Mouse (Mus musculus): Measurements from ENCODE around the gene Nelfe. TPM values are rescaled to one million over a fixed set of nuclear protein-coding genes. Genes with fewer than 3 reads are reported as not detected.
A peak's percentile ranks its signal among the peaks of the same experiment; 100 is the strongest.
"Not testable (repeated sequence)": the region's sequence is repeated elsewhere in the genome, so short reads cannot be mapped to it uniquely, and the experiment has no call there.

Gene Nelfe
- polyA plus RNA-seq, 1 experiment from 2014 or later = 88.6 TPM

DNA sequence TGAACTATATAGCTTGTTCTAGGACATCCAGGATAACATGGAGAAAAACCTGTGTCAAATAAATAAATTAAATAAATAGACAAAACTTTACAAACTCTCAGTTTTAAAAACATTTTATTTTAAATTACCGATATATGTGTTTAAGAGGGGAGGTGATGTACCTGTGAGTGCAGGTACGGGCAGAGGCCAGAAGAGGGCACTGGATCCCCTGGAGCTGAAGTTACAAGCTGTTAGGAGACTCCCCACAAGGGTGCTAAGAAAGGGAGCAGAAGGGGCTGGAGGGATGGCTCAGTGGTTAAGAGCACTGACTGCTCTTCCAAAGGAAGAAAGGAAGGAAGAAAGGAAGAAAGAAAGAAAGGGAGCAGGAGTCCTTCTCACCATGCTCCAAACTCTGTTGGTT lies 41.2 kb downstream of the Nelfe start:
- no peak for DNase-seq (ENCODE audit: low spot score)

DNA sequence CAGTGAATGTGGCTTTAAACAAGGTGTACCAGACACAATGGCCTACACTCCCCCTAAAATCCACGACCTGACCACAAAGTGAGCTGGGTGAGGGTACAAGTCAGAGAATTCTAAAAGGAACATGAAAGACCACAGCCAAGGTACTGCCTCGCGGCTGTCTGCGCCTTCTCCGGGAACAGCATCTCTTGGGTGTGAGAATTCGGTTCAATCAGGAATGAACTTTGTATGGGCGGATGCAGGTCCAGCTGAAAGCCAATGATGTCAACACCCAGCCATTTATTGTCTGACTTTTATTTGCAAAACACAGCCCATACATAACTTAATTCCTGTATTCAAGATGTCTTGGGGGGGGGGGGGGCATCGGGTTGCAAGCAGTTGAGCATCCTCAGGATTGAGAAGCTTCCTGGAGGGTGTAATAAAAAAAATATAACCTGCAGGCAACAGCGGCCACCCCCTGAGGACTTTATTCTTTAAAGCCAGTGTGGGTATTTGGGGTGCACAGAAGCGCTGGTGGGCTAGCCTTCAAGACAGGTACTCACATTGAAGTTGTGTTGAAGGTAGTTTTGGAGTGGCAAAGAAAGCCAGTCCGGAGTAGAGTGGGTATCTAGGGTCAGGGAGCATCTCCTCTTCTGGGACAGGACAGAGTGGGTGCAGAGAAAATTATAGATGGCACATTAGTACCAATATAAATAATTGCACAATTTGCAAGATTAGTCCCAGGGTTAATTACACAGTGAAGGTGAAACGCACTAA lies 43.1 kb downstream of the Nelfe start:
- DNase-seq (ENCODE audit: low spot score) = no peak

DNA sequence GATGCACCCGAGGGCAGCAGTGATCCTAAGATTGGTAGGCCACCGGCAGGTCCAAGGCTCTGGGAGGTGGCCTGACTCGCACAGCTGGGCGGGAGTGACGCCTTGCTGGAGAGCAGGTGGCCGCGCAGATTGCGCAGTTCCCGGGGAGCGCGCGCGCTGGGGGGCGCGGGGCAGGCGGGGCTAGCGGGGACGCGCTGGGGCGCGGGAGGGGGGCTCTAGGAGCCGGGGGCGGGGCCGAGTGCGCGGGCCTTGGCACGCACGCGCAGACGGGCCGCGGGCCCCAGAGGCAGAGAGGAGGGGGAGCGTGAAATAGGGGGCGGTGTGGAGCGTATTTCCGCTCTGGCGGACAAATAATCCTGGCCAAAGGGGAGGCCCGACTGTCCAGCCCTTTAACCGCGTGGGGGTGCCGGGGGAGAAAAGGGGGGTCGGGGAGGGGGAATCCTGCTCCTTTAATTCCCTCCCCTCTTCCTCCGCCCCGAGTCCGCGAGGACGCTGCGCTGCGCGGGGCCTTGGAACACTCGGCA lies 43.9 kb downstream of the Nelfe start:
- DNase-seq (ENCODE audit: low spot score) = peak; percentile 95

DNA sequence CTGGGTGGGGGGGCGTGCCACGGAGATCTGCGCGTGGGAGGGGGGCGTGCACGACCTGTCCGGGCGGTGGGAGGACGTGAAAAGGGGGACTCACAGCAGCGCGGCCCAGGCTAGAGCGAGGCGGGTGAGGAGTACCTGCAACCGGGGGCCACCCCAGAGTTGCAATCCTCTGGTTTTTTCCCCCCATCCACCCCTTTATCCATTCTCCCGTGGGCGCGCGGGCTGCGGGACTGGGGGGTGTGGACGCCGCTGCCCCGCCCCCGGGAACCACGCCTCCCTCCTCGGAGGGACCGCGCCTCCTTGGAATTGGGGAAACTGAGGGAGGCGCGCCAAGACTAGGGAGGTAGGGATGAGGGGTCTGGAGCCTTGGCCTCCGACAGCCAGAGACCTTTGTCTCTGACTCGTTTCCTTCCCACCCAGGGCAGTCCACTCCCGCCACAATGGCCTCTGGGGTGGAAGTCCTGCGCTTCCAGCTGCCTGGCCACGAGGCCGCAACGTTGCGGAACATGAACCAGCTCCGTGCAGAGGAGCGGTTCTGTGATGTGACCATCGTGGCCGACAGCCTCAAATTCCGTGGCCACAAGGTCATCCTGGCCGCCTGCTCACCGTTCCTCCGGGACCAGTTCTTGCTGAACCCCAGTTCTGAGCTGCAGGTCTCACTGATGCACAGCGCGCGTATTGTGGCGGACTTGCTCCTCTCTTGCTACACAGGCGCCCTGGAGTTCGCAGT lies 44.8 kb downstream of the Nelfe start:
- no peak for DNase-seq (ENCODE audit: low spot score)

DNA sequence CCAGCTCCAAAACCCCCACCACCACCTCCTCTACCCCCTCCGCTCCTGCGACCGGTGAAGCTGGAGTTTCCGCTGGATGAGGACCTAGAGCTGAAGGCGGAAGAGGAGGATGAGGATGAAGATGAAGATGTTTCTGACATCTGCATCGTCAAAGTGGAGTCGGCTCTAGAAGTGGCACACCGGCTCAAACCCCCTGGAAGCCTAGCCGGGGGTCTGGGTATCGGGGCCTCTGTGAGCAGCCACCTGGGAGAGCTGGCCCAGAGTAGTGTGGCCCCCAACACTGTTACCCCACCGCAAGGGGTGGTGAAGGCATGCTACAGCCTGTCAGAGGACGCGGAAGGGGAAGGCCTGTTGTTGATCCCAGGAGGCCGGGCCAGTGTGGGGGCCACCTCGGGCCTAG lies 45.5 kb downstream of the Nelfe start:
- peak; percentile 6 for DNase-seq (ENCODE audit: low spot score)

DNA sequence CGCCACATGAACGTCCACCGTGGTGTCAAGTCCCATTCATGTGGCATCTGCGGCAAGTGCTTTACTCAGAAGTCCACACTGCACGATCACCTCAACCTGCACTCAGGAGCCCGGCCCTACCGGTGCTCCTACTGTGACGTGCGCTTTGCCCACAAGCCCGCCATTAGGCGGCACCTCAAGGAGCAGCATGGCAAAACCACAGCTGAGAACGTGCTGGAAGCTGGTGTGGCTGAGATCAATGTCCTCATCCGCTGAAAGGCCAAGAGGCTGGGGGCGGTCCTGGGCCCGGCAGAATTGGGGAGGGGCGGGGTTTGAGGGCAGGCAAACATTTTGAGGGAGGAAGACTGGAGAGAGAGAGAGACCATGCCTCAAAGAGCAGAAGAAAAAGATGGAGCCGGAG lies 46.2 kb downstream of the Nelfe start:
- peak; percentile 52 for DNase-seq (ENCODE audit: low spot score)

DNA sequence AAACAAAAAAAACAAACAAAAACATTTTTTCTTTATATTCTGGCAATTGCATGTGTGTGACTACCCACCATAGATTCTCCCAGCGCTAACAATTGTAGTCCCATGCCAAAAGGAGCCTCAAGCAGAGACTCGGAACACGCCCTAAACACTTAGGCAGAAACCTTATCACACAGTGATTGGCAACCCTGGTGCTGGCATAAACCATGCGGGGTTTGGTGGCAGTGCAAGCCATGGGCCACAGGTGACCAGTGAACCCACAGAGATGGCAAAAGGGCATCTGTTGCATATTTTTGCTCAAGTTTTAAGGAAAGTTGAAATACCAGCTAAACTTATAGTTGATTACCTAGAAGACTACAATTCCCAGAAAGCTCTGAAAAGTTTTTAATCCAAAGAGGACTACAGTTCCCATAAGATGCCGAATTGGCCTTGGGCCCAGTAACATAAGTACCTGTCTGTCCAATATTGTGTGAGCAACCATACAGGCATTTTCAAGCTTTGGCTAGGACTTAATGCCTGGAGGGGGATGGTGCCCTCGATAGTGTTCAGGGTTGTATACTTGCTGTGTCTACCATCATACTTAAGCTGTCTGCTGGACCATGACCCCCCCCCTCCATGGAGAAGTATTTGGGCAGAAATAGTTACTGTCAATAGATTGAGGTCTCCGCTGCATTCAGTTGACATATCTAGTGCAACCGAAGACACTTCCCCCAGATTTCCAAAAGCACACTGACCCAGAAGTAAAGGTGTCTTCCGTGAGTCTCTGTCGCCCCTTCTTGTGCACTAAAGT lies 47.4 kb downstream of the Nelfe start:
- DNase-seq (ENCODE audit: low spot score) = peak; percentile 4

DNA sequence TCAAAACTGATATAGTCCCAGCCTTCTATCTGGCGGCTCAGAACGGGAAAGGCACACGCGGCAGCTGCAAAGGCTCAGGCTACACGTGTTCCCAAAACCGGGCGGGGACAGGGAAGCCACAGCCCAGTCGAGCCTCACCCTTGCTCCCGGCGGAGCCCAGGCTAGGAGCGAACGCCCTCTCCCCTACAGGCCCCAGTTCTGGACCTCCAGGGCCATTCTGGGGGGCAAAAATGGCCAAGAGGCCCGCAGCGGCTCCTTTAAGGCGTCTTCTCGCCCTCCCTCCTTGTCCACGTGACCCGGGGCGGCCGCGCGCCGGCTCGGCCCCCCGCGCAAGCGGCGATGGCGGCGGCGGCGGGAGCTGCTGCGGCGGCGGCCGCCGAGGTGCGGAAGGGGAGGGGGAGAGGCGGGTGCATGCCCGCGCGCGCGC lies 48.0 kb downstream of the Nelfe start, which contains the start of the genes C2 and Ehmt2:
TSS of gene C2 (minus strand) at position 106 of the 427 bp plus-strand sequence.
TSS of gene Ehmt2 (plus strand) at position 310 of the 427 bp plus-strand sequence.
- peak; percentile 78 for DNase-seq (ENCODE audit: low spot score)

DNA sequence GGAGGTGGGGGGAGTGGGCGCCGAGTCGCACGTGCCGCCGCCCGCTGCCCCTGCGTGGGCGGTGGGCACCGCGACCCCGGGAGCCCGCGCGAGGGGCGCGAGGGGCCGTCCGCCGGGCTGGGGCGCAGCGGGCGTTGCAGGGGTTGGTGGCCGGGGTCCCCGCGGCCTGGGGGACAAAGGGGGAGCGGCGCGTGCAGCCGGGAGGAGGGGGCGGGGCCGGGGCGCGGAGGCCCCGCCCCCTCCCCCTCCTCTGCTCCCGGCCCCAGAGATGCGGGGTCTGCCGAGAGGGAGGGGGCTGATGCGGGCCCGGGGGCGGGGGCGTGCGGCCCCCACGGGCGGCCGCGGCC lies 48.5 kb downstream of the Nelfe start:
- no peak for DNase-seq (ENCODE audit: low spot score)

DNA sequence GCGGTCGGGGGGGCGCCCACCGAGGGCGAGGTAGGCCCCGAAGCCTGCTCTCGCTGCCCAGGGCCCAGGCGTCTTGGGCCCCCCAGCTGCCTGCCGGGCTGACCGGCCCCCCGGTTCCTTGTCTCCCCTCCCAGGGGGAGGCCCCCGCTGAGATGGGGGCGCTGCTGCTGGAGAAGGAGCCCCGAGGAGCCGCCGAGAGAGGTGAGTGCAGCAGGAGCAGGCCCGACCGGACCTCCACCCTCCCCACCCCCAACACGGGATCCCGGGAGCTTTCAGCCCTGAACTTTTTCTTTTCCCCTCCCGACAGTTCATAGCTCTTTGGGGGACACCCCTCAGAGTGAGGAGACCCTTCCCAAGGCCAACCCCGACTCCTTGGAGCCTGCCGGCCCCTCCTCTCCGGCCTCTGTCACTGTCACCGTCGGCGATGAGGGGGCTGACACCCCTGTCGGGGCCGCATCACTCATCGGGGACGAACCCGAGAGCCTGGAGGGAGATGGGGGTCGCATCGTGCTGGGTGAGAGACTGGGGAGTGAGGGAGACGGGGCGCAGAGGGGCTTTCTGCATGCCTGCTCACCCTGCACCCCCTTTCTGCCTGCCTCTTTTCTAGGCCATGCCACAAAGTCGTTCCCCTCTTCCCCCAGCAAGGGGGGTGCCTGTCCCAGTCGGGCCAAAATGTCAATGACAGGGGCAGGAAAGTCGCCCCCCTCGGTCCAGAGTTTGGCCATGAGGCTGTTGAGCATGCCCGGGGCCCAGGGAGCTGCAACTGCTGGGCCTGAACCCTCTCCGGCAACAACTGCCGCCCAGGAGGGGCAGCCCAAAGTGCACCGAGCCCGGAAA lies 49.1 kb downstream of the Nelfe start:
- DNase-seq (ENCODE audit: low spot score) = peak; percentile 47

DNA sequence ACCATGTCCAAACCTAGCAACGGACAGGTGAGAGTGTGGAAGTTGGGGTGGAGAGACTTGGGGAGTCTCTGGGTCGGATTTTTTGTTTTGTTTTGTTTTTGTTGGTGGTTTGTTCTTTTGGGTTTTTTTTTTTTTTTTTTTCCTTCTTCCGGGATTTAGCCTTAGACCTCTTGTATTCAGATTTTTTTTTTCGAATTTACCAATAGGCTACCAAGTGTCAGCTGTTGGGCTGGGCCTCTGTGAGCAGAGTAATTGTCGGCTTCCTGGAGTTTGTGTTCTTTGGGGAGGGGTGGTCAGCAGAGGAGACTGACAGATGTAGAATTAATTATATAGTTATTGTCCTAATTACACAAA lies 49.7 kb downstream of the Nelfe start:
- DNase-seq (ENCODE audit: low spot score) = no peak

DNA sequence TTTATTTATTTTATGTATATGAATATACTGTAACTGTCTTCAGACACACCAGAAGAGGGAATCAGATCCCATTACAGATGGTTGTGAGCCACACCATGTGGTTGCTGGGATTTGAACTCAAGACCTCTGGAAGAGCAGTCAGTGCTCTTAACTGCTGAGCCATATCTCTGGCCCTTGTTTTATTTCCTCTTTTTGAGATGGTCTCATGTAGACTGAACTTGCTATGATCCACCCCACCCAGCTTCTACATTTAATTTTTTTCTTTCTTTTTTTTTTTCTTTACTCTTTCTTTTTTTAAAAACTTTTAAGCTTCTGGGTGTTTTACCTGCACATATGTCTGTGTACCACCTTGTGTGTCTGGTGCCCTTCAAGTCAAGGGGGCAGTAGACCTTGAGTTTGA lies 50.6 kb downstream of the Nelfe start:
- not testable (repeated sequence) for DNase-seq (ENCODE audit: low spot score)

DNA sequence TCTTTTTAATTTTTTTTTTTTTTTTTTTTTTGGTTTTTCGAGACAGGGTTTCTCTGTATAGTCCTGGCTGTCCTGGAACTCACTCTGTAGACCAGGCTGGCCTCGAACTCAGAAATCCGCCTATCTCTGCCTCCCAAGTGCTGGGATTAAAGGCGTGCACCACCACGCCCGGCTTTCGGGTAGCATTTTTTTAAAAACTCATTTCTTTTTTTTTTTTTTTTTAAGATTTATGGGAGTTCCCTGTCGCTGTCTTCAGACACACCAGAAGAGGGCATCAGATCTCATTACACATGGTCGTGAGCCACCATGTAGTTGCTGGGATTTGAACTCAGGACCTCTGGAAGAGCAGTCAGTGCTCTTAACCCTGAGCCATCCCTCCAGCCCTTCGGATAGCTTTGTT lies 51.8 kb downstream of the Nelfe start:
- DNase-seq (ENCODE audit: low spot score) = not testable (repeated sequence)

DNA sequence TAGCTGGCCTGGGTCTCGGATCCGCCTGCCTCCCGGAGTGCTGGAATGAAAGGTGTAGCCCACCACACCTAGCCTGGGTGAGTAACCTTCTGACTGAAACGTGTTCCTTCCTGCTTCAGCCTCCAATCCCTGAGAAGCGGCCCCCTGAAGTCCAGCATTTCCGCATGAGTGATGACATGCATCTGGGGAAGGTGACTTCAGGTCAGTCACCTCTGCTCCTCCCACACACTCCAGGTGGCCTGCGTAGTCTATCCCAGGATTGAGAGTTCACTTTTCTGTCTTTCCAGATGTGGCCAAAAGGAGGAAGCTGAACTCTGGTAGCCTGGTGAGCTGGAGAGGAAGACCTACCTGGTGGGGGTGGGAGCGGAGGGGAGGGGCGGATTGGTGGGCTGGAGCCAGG lies 52.7 kb downstream of the Nelfe start:
- no peak for DNase-seq (ENCODE audit: low spot score)

Small RNAs within 50 kb of the gene (microRNA-seq; reads per million reads assigned to microRNA genes)
- gene Mir6970 (ENCODE audit: borderline number of aligned reads) (not detected), gene Mir6971 (ENCODE audit: borderline number of aligned reads) (4.2 reads per million, percentile 3 among the genes with 10 or more reads in this experiment), gene Mir6972 (ENCODE audit: borderline number of aligned reads) (not detected)

Other genes starting within 250 kb of the Nelfe start
- gene Rnf5, start 246.7 kb upstream of the Nelfe start, polyA plus RNA-seq (2015; fragmentation: Nextera tagmentation; extraction: Ambion mirVana) = 135 and 144 TPM in 2 replicates
- 37.5 and 44.9 TPM in 2 replicates for gene Agpat1, start 246.1 kb upstream of the Nelfe start, polyA plus RNA-seq (2015; fragmentation: Nextera tagmentation; extraction: Ambion mirVana)
- gene Egfl8, start 234.4 kb upstream of the Nelfe start, polyA plus RNA-seq (2015; fragmentation: Nextera tagmentation; extraction: Ambion mirVana) = 3.1 and 3.3 TPM in 2 replicates
- 38.4 and 45.5 TPM in 2 replicates for gene Ppt2, start 221.9 kb upstream of the Nelfe start, polyA plus RNA-seq (2015; fragmentation: Nextera tagmentation; extraction: Ambion mirVana)
- gene Prrt1, start 220.9 kb upstream of the Nelfe start, polyA plus RNA-seq (2015; fragmentation: Nextera tagmentation; extraction: Ambion mirVana) = 37.4 and 39.4 TPM in 2 replicates
- gene Fkbpl, start 205.6 kb upstream of the Nelfe start, polyA plus RNA-seq (2015; fragmentation: Nextera tagmentation; extraction: Ambion mirVana) = 12.5 TPM in 2 replicates
- 56.6 and 60.8 TPM in 2 replicates for gene Atf6b, start 203.2 kb upstream of the Nelfe start, polyA plus RNA-seq (2015; fragmentation: Nextera tagmentation; extraction: Ambion mirVana)
- 0.54 and 0.59 TPM in 2 replicates for gene Tnxb, start 179.9 kb upstream of the Nelfe start, polyA plus RNA-seq (2015; fragmentation: Nextera tagmentation; extraction: Ambion mirVana)
- gene C4b, start 106.5 kb upstream of the Nelfe start, polyA plus RNA-seq (2015; fragmentation: Nextera tagmentation; extraction: Ambion mirVana) = 0.32 and 0.49 TPM in 2 replicates
- gene Cyp21a1, start 45.8 kb upstream of the Nelfe start, polyA plus RNA-seq (2015; fragmentation: Nextera tagmentation; extraction: Ambion mirVana) = not detected in 2 replicates
- 39.3 and 48.6 TPM in 2 replicates for gene Stk19, start 13.4 kb upstream of the Nelfe start, polyA plus RNA-seq (2015; fragmentation: Nextera tagmentation; extraction: Ambion mirVana)
- gene Dxo, start 13.4 kb upstream of the Nelfe start, polyA plus RNA-seq (2015; fragmentation: Nextera tagmentation; extraction: Ambion mirVana) = 48.8 and 53.3 TPM in 2 replicates
- gene Skiv2l, start 181 bp upstream of the Nelfe start, polyA plus RNA-seq (2015; fragmentation: Nextera tagmentation; extraction: Ambion mirVana) = 49.7 and 50.1 TPM in 2 replicates
- 5.2 and 6.2 TPM in 2 replicates for gene Cfb, start 12.1 kb downstream of the Nelfe start, polyA plus RNA-seq (2015; fragmentation: Nextera tagmentation; extraction: Ambion mirVana)
- gene Zbtb12, start 29.1 kb downstream of the Nelfe start, polyA plus RNA-seq (2015; fragmentation: Nextera tagmentation; extraction: Ambion mirVana) = 1.6 and 1.7 TPM in 2 replicates
- not detected in 2 replicates for gene Gm20547, start 31.7 kb downstream of the Nelfe start, polyA plus RNA-seq (2015; fragmentation: Nextera tagmentation; extraction: Ambion mirVana)
- gene C2, start 47.9 kb downstream of the Nelfe start, polyA plus RNA-seq (2015; fragmentation: Nextera tagmentation; extraction: Ambion mirVana) = 7.6 TPM in 2 replicates
- gene Ehmt2, start 48.1 kb downstream of the Nelfe start, polyA plus RNA-seq (2015; fragmentation: Nextera tagmentation; extraction: Ambion mirVana) = 38.6 and 47.9 TPM in 2 replicates
- gene Slc44a4, start 64.1 kb downstream of the Nelfe start, polyA plus RNA-seq (2015; fragmentation: Nextera tagmentation; extraction: Ambion mirVana) = 0.57 and 0.81 TPM in 2 replicates
- 25.7 and 28.2 TPM in 2 replicates for gene Neu1, start 80.9 kb downstream of the Nelfe start, polyA plus RNA-seq (2015; fragmentation: Nextera tagmentation; extraction: Ambion mirVana)
- 0.72 and 0.83 TPM in 2 replicates for gene Hspa1b, start 108.8 kb downstream of the Nelfe start, polyA plus RNA-seq (2015; fragmentation: Nextera tagmentation; extraction: Ambion mirVana)
- gene Gm20481, start 119.5 kb downstream of the Nelfe start, polyA plus RNA-seq (2015; fragmentation: Nextera tagmentation; extraction: Ambion mirVana) = not detected in 2 replicates
- 6.8 and 7.6 TPM in 2 replicates for gene Hspa1a, start 121.8 kb downstream of the Nelfe start, polyA plus RNA-seq (2015; fragmentation: Nextera tagmentation; extraction: Ambion mirVana)
- gene Hspa1l, start 122.3 kb downstream of the Nelfe start, polyA plus RNA-seq (2015; fragmentation: Nextera tagmentation; extraction: Ambion mirVana) = 0.09 and 0.27 TPM in 2 replicates
- gene Lsm2, start 131.5 kb downstream of the Nelfe start, polyA plus RNA-seq (2015; fragmentation: Nextera tagmentation; extraction: Ambion mirVana) = 179 and 197 TPM in 2 replicates
- 125 and 138 TPM in 2 replicates for gene Vars, start 150.6 kb downstream of the Nelfe start, polyA plus RNA-seq (2015; fragmentation: Nextera tagmentation; extraction: Ambion mirVana)
- 0.26 and 0.36 TPM in 2 replicates for gene Vwa7, start 166.2 kb downstream of the Nelfe start, polyA plus RNA-seq (2015; fragmentation: Nextera tagmentation; extraction: Ambion mirVana)
- gene Sapcd1, start 177.6 kb downstream of the Nelfe start, polyA plus RNA-seq (2015; fragmentation: Nextera tagmentation; extraction: Ambion mirVana) = 18.2 and 22.5 TPM in 2 replicates
- gene Msh5, start 196.4 kb downstream of the Nelfe start, polyA plus RNA-seq (2015; fragmentation: Nextera tagmentation; extraction: Ambion mirVana) = 8.9 and 13.5 TPM in 2 replicates
- gene Clic1, start 199.6 kb downstream of the Nelfe start, polyA plus RNA-seq (2015; fragmentation: Nextera tagmentation; extraction: Ambion mirVana) = 501 and 524 TPM in 2 replicates
- gene Ddah2, start 208.6 kb downstream of the Nelfe start, polyA plus RNA-seq (2015; fragmentation: Nextera tagmentation; extraction: Ambion mirVana) = 51.6 and 57.5 TPM in 2 replicates
- 0.27 and 0.57 TPM in 2 replicates for gene Ly6g6c, start 215.0 kb downstream of the Nelfe start, polyA plus RNA-seq (2015; fragmentation: Nextera tagmentation; extraction: Ambion mirVana)
- 0.06 and 0.08 TPM in 2 replicates for gene Mpig6b, start 215.8 kb downstream of the Nelfe start, polyA plus RNA-seq (2015; fragmentation: Nextera tagmentation; extraction: Ambion mirVana)
- gene Ly6g6e, start 226.5 kb downstream of the Nelfe start, polyA plus RNA-seq (2015; fragmentation: Nextera tagmentation; extraction: Ambion mirVana) = 0.89 and 1.0 TPM in 2 replicates
- 0.55 and 0.60 TPM in 2 replicates for gene Ly6g6d, start 227.7 kb downstream of the Nelfe start, polyA plus RNA-seq (2015; fragmentation: Nextera tagmentation; extraction: Ambion mirVana)
- gene Ly6g6f, start 235.2 kb downstream of the Nelfe start, polyA plus RNA-seq (2015; fragmentation: Nextera tagmentation; extraction: Ambion mirVana) = 0.12 TPM in 1 of 2 replicates, not detected in the other
- gene Abhd16a, start 238.9 kb downstream of the Nelfe start, polyA plus RNA-seq (2015; fragmentation: Nextera tagmentation; extraction: Ambion mirVana) = 85.3 and 90.6 TPM in 2 replicates